Mouse (Mus musculus) neural tube, embryonic 15.5 days (tissue): ENCODE data around the gene Ppp4r1. TPM values are rescaled to one million over a fixed set of nuclear protein-coding genes. Genes with fewer than 3 reads are reported as not detected.

ENCODE experiments used
- ATAC-seq: fragments of 200-750 bp; cut with Nextera tagmentation; 2 replicates; pipeline ENCODE4 v1.8.0; 2017; ENCODE audit warnings: mild to moderate bottlenecking, moderate TSS enrichment, moderate library complexity; ENCODE audit not compliant: low FRiP score
- H3K27ac ChIP-seq: fragments of 300-500 bp; sonication (generic); replicated peaks from 2 replicates; pipeline ENCODE4 v1.5.1; 2015; ENCODE audit warnings: mild to moderate bottlenecking, inconsistent platforms
- H3K27me3 ChIP-seq: fragments of 300-500 bp; sonication (generic); replicated peaks from 2 replicates; pipeline ENCODE4 v1.6.1; 2015; ENCODE audit warnings: inconsistent platforms
- H3K36me3 ChIP-seq: fragments of 300-500 bp; sonication (generic); 2 replicates; pipeline ENCODE4 v1.6.1; 2015; ENCODE audit warnings: inconsistent platforms
- H3K4me1 ChIP-seq: fragments of 300-500 bp; sonication (generic); 2 replicates; pipeline ENCODE4 v1.6.1; 2015; ENCODE audit warnings: inconsistent platforms
- H3K4me2 ChIP-seq: fragments of 300-500 bp; sonication (generic); 2 replicates; pipeline ENCODE4 v1.6.1; 2015; ENCODE audit warnings: inconsistent platforms, mild to moderate bottlenecking, moderate library complexity
- H3K4me3 ChIP-seq: fragments of 300-500 bp; sonication (generic); replicated peaks from 2 replicates; pipeline ENCODE4 v1.5.1; 2015; ENCODE audit warnings: mild to moderate bottlenecking, inconsistent platforms
- H3K9ac ChIP-seq: fragments of 300-500 bp; sonication (generic); replicated peaks from 2 replicates; pipeline ENCODE4 v1.6.1; 2015; ENCODE audit warnings: mild to moderate bottlenecking, inconsistent platforms
- H3K9me3 ChIP-seq: fragments of 300-500 bp; sonication (generic); replicated peaks from 2 replicates; pipeline ENCODE4 v1.6.1; 2016; ENCODE audit warnings: inconsistent platforms
- WGBS: fragments of 180-500 bp; shearing (Covaris S2); methylation state at CpG from one replicate; pipeline ENCODE4 v1.1.7; 2015; ENCODE audit warnings: mixed read lengths; 5-methylcytosine and 5-hydroxymethylcytosine counted together
- polyA plus RNA-seq: library from polyadenylated mRNA; unstranded; fragments of >200 nt; fragmentation: Nextera tagmentation; extraction: Ambion mirVana; gene quantifications from 2 replicates; pipeline ENCODE4 v1.2.1, GENCODE M21; 2015

Ppp4r1 gene
- polyA plus RNA-seq, 1 experiment from 2014 or later: 36.3 TPM

DNA sequence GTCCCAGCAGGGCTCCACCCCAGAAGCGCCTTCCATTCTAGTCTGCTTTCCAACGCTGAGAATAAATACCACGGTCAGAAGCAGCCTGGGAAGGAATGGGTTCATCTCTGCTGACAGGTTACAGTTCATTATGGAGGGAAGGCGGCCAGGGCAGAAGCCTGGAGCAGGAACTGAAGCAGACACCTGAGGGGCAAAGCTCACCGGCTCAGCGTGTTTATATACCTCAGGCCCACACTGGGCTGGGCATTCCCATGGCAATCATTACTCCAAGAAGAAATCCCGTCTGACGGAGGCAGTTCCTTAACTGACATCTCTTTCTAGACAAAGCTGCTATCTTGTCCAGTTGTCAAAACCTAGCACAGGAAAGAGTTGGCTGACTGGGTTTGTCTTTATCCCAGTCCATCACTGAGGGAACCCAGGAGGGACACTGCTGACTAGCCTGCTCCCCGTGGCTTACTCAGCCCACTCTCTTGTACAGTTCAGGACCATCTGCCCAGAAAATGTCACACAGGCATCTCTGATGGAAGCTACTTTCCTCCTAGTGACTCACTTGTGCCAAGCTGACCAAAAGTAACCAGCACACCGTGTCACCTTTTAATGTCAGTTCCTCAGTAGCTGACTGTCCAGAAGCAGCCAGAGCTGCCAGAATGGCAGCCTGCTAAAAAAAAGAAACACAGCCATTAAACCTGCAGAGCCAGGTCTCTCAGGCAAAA is 60.5 kb downstream of the Ppp4r1 start:
- no peaks in the 10 kb centered on the region for H3K9me3 ChIP-seq
- H3K36me3 ChIP-seq: peaks cover 53% of the 10 kb centered on the region
- ATAC-seq: no peak
- no peak overlapping the region for H3K4me2 ChIP-seq
- H3K4me3 ChIP-seq: no peak overlapping the region
- no peak overlapping the region for H3K9ac ChIP-seq
- peak overlapping the region; percentile 45 for H3K27ac ChIP-seq
- H3K27me3 ChIP-seq: no peaks in the 10 kb centered on the region
- peaks cover 9% of the 10 kb centered on the region for H3K4me1 ChIP-seq
- WGBS: 84% methylated on average over 10 of the region's 10 CpGs

DNA sequence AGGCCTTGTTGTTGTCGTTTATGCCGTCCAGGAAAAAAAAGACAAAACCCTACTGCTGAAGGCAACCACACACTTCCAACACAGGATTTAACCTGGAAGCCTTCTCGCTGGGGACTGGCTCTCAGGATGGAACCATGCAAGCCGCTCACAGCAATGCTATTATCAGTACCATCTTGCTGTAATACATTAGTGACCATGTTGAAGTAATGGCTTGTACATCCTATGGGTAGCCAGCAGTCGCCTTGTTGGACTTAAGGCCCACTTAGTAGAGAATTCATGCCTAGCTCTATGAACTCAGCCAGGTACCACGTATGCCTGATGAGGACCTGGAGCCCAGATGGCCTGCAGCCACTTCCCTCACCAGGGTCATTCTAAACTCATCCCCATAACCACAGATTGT is 63.0 kb downstream of the Ppp4r1 start:
- no peak for ATAC-seq
- no peaks in the 10 kb centered on the region for H3K27me3 ChIP-seq
- 94% methylated on average over 6 of the region's 6 CpGs for WGBS
- no peak overlapping the region for H3K9ac ChIP-seq
- H3K27ac ChIP-seq: no peak overlapping the region
- no peaks in the 10 kb centered on the region for H3K9me3 ChIP-seq
- no peak overlapping the region for H3K4me2 ChIP-seq
- H3K36me3 ChIP-seq: peaks cover 42% of the 10 kb centered on the region
- no peak overlapping the region for H3K4me3 ChIP-seq
- peaks cover 13% of the 10 kb centered on the region for H3K4me1 ChIP-seq

DNA sequence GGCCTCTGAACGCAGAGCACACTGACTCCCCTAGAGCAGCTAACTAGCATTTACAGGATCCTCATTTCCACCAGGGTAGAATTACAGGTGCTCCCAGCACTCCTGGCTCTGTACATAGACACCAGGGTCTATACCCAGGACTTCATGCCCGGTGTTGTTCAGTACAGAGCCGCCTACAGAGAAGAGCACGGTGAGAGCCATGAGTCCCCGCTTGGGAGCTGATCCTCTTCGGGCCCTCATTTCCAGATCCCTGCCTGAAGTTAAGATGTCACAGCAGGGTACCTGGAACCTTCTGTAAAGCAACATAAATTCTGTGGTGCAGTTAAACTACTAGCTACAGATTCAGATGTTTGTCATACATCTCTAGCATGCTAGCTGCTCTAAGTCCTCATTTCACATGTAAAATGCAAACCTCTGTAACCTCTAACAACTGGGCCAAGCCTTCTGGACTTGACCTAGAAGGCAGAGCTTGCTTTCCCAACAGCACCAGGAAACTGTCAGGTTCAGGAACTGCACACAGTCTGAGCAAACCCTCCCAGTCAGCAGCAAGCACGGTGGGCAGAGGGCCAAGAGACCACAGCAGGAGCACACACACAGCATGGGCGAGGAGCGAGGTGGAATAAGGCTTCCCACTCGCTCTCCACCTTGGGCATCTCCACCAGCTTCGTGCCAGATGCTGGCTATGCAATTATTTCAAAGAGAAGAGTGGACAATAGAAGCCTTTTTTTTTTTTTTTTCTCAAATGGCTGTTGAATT is 65.5 kb downstream of the Ppp4r1 start:
- H3K27ac ChIP-seq: peak overlapping the region; percentile 49
- no peaks in the 10 kb centered on the region for H3K9me3 ChIP-seq
- H3K4me1 ChIP-seq: peaks cover 8% of the 10 kb centered on the region
- H3K4me2 ChIP-seq: no peak overlapping the region
- H3K9ac ChIP-seq: no peak overlapping the region
- peaks cover 43% of the 10 kb centered on the region for H3K36me3 ChIP-seq
- no peaks in the 10 kb centered on the region for H3K27me3 ChIP-seq
- H3K4me3 ChIP-seq: no peak overlapping the region
- peak; percentile 47 for ATAC-seq
- 53% methylated on average over 11 of the region's 11 CpGs for WGBS

DNA sequence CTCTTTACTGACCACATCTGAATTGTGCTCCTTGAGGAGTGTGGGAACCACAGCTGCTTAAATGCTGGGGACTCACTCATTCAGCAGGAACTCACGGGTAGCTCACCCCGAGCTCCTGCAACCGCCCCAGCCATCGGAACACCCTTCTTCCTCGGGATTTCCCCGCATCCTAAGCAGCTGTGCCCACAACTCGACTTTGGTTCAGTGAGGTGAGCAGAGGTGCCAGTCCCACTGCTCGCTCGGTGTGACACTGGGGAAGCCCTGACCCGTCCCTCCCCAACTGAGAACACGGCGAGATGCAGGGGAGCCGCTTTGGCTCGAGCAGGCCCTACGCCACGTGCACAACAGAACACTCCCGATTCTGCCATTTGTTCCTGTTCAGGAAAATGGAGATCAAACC is 68.1 kb downstream of the Ppp4r1 start:
- peaks cover 4% of the 10 kb centered on the region for H3K4me1 ChIP-seq
- no peak overlapping the region for H3K27ac ChIP-seq
- no peak overlapping the region for H3K4me2 ChIP-seq
- ATAC-seq: no peak
- no peak overlapping the region for H3K4me3 ChIP-seq
- WGBS: 93% methylated on average over 17 of the region's 17 CpGs
- H3K9ac ChIP-seq: no peak overlapping the region
- H3K9me3 ChIP-seq: no peaks in the 10 kb centered on the region
- H3K27me3 ChIP-seq: no peaks in the 10 kb centered on the region
- H3K36me3 ChIP-seq: peaks cover 56% of the 10 kb centered on the region

DNA sequence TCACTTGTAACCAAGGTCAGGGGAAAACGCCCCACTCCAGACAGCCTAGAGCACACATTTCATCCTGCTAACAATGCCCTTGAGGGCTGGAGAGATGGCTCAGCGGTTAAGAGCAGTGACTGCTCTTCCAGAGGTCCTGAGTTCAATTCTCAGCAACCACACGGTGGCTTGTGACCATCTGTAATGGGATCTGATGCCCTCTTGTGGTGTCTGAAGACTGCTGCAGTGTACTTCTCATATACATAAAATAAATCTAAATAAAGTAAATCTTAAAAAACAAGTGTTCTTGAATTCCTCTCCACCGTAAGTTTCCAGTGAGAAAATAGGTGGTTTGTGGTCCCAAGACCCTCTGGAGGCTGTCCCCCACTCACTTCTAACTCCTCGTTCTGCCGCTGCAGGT is 69.4 kb downstream of the Ppp4r1 start:
- no peaks in the 10 kb centered on the region for H3K27me3 ChIP-seq
- ATAC-seq: no peak
- H3K4me2 ChIP-seq: no peak overlapping the region
- no peak overlapping the region for H3K4me3 ChIP-seq
- 87% methylated on average over 6 of the region's 6 CpGs for WGBS
- no peak overlapping the region for H3K27ac ChIP-seq
- peaks cover 67% of the 10 kb centered on the region for H3K36me3 ChIP-seq
- H3K4me1 ChIP-seq: peaks cover 4% of the 10 kb centered on the region
- H3K9me3 ChIP-seq: no peaks in the 10 kb centered on the region
- H3K9ac ChIP-seq: no peak overlapping the region

DNA sequence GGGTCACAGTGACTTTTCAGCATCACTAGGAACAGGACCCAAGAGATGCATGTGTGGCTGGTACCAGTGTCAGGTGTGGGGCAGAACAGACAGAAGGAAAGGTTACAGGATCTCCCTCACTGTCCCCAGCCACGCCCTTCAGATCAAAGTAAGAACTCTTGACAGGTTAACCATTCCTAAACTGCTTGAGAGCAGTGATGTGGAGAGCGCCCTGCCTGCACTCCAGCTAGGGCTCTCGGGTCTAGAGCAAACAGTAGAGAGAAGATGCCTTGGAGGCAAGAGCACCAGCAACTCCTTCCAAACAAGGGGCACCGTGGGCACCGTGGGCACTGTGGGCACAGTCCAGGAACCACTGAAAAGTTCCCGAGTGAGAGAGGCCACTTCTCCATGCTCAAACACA is 71.0 kb downstream of the Ppp4r1 start:
- H3K4me1 ChIP-seq: no peaks in the 10 kb centered on the region
- H3K9ac ChIP-seq: no peak overlapping the region
- no peak overlapping the region for H3K27ac ChIP-seq
- WGBS: 90% methylated on average over 6 of the region's 6 CpGs
- no peak overlapping the region for H3K4me3 ChIP-seq
- no peak overlapping the region for H3K4me2 ChIP-seq
- no peak for ATAC-seq
- no peaks in the 10 kb centered on the region for H3K9me3 ChIP-seq
- peaks cover 81% of the 10 kb centered on the region for H3K36me3 ChIP-seq
- H3K27me3 ChIP-seq: no peaks in the 10 kb centered on the region

DNA sequence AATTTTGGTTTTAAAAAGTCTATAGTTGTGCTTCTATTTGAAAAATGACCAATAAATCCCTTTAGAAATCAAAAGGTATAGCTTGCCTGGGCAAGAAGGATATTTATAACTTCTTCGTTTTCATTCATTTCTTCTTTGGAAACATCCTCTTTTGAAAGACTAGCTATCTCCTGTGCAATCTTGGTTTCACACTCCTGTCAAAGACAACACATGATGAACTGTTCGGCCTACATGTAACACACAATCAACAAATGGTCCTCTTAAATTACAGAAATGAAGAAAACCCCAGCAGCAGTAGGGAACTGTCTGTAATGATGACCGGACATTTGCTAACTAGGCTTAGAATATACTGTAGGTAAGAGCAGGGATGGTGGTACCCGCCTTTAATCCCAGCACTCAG is 71.6 kb downstream of the Ppp4r1 start:
- H3K4me3 ChIP-seq: no peak overlapping the region
- H3K27me3 ChIP-seq: no peaks in the 10 kb centered on the region
- peaks cover 86% of the 10 kb centered on the region for H3K36me3 ChIP-seq
- no peaks in the 10 kb centered on the region for H3K4me1 ChIP-seq
- 93% methylated on average over 4 of the region's 4 CpGs for WGBS
- H3K4me2 ChIP-seq: no peak overlapping the region
- H3K9me3 ChIP-seq: no peaks in the 10 kb centered on the region
- no peak overlapping the region for H3K27ac ChIP-seq
- H3K9ac ChIP-seq: no peak overlapping the region
- ATAC-seq: no peak

DNA sequence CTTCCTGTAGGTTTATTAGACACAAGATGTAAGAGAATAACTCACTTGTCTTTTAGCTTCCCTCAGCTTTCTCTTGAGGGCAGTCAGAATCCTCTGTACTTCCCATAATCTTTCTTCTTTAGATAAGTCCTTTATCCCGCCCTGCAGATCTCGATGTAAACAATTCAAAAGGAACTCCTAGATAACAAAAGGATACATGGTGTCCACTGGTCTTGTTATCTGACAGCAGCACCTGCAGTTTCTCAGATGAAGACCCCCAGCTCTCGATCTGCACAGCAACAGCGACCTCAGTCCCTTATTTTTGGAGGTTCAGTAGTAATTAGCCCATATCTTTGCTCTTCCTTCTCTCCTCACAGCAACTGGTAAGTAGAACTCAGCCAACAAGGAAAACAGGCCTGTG is 75.2 kb downstream of the Ppp4r1 start:
- peaks cover 65% of the 10 kb centered on the region for H3K36me3 ChIP-seq
- no peak overlapping the region for H3K9ac ChIP-seq
- no peaks in the 10 kb centered on the region for H3K4me1 ChIP-seq
- H3K9me3 ChIP-seq: no peaks in the 10 kb centered on the region
- no peaks in the 10 kb centered on the region for H3K27me3 ChIP-seq
- ATAC-seq: no peak
- H3K27ac ChIP-seq: no peak overlapping the region
- no peak overlapping the region for H3K4me3 ChIP-seq
- no peak overlapping the region for H3K4me2 ChIP-seq
- 84% methylated on average over 4 of the region's 4 CpGs for WGBS

DNA sequence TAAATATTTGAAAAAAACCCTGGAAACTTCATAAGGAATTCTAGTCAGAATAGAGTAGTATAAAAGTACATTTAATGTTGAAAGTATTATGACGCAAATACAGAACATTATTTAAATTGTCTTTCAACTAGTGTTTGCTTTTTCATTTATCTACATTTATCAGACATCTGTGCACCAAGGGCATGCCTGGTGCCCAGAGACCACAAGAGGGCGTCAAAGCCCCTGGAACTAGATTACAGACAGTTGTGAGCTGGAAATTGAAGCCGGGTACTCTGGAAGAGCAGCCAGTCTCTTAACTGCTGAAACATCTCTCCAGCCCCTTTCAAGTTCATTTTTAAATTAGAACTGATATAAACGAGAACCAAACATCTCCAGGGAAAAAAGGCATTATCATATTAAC is 80.2 kb downstream of the Ppp4r1 start:
- WGBS: 48% methylated on average over 4 of the region's 4 CpGs
- peaks cover 49% of the 10 kb centered on the region for H3K36me3 ChIP-seq
- H3K4me1 ChIP-seq: no peaks in the 10 kb centered on the region
- no peak for ATAC-seq
- H3K9ac ChIP-seq: no peak overlapping the region
- H3K4me2 ChIP-seq: no peak overlapping the region
- no peaks in the 10 kb centered on the region for H3K9me3 ChIP-seq
- H3K27ac ChIP-seq: no peak overlapping the region
- H3K4me3 ChIP-seq: no peak overlapping the region
- no peaks in the 10 kb centered on the region for H3K27me3 ChIP-seq

DNA sequence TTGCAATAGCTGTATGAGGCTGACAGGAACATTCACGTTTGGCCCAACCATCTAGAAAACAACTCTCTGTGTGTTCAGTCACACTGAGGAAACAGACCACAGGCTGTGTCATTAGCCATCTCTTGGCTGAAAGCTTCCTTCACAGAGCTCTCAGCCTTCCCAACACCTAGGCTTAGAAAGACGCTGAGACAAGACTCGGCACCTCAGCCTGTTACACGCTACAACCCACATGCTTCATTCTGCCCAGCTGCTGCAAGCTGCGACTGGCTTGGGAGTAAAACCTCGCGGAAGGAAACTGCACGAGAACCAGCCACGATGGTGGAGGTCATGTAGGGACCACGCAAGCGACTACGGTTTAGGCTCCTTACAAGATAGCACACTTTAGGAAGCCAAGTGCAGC is 81.5 kb downstream of the Ppp4r1 start:
- no peak for ATAC-seq
- Histone ChIP-seq H3K27ac (no peak overlapping the region), H3K27me3 (no peaks in the 10 kb centered on the region), H3K4me3 (no peak overlapping the region), H3K9ac (no peak overlapping the region), H3K4me1 (0 out of 2 replicates have a peak, but pooled peaks cover 2% of the 10 kb centered on the region), H3K9me3 (no peaks in the 10 kb centered on the region), H3K36me3 (peaks cover 37% of the 10 kb centered on the region), H3K4me2 (no peak overlapping the region)
- WGBS: 95% methylated on average over 12 of the region's 12 CpGs

DNA sequence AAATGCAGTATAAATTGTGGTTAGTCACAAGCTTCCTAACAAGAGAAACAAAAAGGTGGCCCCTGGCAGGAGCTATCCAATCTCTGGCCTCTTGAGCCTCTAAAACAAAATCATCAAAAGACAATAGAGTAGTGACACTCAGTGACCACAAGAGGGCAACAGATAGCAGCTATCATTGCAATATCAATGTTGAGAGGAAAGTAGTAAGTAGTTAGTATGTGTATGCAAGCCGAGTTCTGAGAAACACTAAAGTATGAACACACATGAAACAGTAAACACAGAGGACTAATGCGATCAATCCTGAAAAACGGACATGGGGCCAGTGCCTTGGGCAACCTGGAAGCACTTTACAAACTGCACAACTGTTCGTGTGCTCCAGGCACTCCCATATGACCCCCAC is 82.4 kb downstream of the Ppp4r1 start:
- Histone ChIP-seq H3K27me3 (no peaks in the 10 kb centered on the region), H3K4me1 (0 out of 2 replicates have a peak, but pooled peaks cover 3% of the 10 kb centered on the region), H3K27ac (no peak overlapping the region), H3K36me3 (peaks cover 32% of the 10 kb centered on the region), H3K4me3 (no peak overlapping the region), H3K9ac (no peak overlapping the region), H3K4me2 (no peak overlapping the region), H3K9me3 (no peaks in the 10 kb centered on the region)
- no peak for ATAC-seq
- WGBS: 37% methylated on average over 4 of the region's 4 CpGs

DNA sequence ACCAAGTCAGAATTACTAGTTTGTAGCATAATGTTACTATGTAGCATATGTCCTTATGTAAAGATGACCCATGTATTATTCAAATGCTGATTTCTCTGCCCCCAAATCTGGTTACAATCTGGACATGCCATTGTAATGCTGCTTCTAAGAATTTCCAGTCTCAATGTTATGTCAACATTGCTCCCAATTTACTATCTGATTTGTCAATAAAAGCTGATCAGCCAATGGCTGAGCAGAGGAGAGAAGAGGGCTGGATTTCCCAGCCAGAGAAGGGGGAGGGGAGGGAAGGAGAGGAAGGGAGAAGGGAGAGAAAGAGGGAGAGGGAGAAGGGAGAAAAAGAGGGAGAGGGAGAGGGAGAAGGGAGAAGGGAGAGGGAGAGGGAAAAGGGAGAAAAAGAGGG is 82.9 kb downstream of the Ppp4r1 start:
- H3K36me3 ChIP-seq: peaks cover 32% of the 10 kb centered on the region
- no peak overlapping the region for H3K4me3 ChIP-seq

More for the DNA sequence above, 82.9 kb downstream of the Ppp4r1 start:
- Histone ChIP-seq H3K27me3 (no peaks in the 10 kb centered on the region), H3K9ac (no peak overlapping the region), H3K27ac (no peak overlapping the region), H3K9me3 (no peaks in the 10 kb centered on the region), H3K4me1 (0 out of 2 replicates have a peak, but pooled peaks cover 3% of the 10 kb centered on the region), H3K4me2 (no peak overlapping the region)
- no peak for ATAC-seq
